Mouse (Mus musculus) thymus, postnatal 4 days (tissue): ENCODE results near the gene Gemin2.

Experiments used
- DNase-seq: peaks from one replicate; pipeline ENCODE4 v3.0.0; 2021

Gene Gemin2

GRCm38 (mm10) chr12:59060322-59060721, 47.1 kb downstream of the Gemin2 start:
- DNase-seq, result no peak

- DNase-seq, result peak; percentile 79
Observed at GRCm38 (mm10) chr12:59060993-59061595, 47.9 kb downstream of the Gemin2 start, which contains the start of gene Trappc6b. TSS of gene Trappc6b (minus strand) at chr12:59061472.

- DNase-seq, result no peak
Observed at GRCm38 (mm10) chr12:59064837-59065236, 51.6 kb downstream of the Gemin2 start.

GRCm38 (mm10) chr12:59065776-59066175, 52.6 kb downstream of the Gemin2 start:
- DNase-seq, result no peak

- DNase-seq, result peak; percentile 94
Observed at GRCm38 (mm10) chr12:59066448-59067077, 53.4 kb downstream of the Gemin2 start, which contains the start of gene Pnn. TSS of gene Pnn (plus strand) at chr12:59066884.

- peak; percentile 76 for DNase-seq
Observed at GRCm38 (mm10) chr12:59067095-59067494, 53.9 kb downstream of the Gemin2 start.

- no peak for DNase-seq
Observed at GRCm38 (mm10) chr12:59068791-59069190, 55.6 kb downstream of the Gemin2 start.

- DNase-seq, result no peak
Observed at GRCm38 (mm10) chr12:59072286-59072685, 59.1 kb downstream of the Gemin2 start.

GRCm38 (mm10) chr12:59074052-59074451, 60.9 kb downstream of the Gemin2 start:
- DNase-seq, result no peak

- no peak for DNase-seq
Observed at GRCm38 (mm10) chr12:59076996-59077395, 63.8 kb downstream of the Gemin2 start.

- no peak for DNase-seq
Observed at GRCm38 (mm10) chr12:59077883-59078282, 64.7 kb downstream of the Gemin2 start.
